Mouse (Mus musculus) layer of hippocampus, adult 18-20 months (tissue): ENCODE results near the gene Otud5. TPM values are rescaled to one million over a fixed set of nuclear protein-coding genes. Genes with fewer than 3 reads are reported as not detected.
"Not testable (repeated sequence)": the region's sequence is repeated elsewhere in the genome, so short reads cannot be mapped to it uniquely, and the experiment has no call there.

Experiments used
- DNase-seq, 2 experiments: peaks; one replicate each; pipeline ENCODE4 v3.0.0; 2022; ENCODE audit warnings: low spot score in 2 of 2
- microRNA-seq, 2 experiments: library from miRNA; unstranded; fragments of <30 nt; microRNA quantifications; one replicate each; pipeline ENCODE4 v1.2.0; 2021
- total RNA-seq, 2 experiments: library from RNA; stranded (reverse); gene quantifications; 2 replicates each; pipeline ENCODE4 v1.2.3; 2021

The Otud5 gene
- total RNA-seq, 2 experiments from 2014 or later = 75.3 to 87.4 TPM

- peak; percentile 20 to 28 for DNase-seq
Observed at GRCm38 (mm10) chrX:7878495-7878894, 37.3 kb downstream of the Otud5 start.

GRCm38 (mm10) chrX:7879819-7880218 lies 38.7 kb downstream of the Otud5 start:
- peak; percentile 38 to 71 for DNase-seq

GRCm38 (mm10) chrX:7883841-7884567 lies 42.8 kb downstream of the Otud5 start, which contains the start of gene Slc35a2:
Gene Slc35a2, plus strand, starts transcription at chrX:7884028.
- DNase-seq = peak; percentile 74 to 79

GRCm38 (mm10) chrX:7898211-7898610 lies 57.0 kb downstream of the Otud5 start:
- DNase-seq = no peak

- peak; percentile 83 to 92 for DNase-seq
Observed at GRCm38 (mm10) chrX:7898880-7899874, 58.0 kb downstream of the Otud5 start, which contains the start of the genes Pqbp1 and Timm17b. Gene Pqbp1, minus strand, starts transcription at chrX:7899269. Gene Timm17b, plus strand, starts transcription at chrX:7899357.

- DNase-seq = no peak
Observed at GRCm38 (mm10) chrX:7904441-7904840, 63.3 kb downstream of the Otud5 start.

GRCm38 (mm10) chrX:7907735-7908134 lies 66.6 kb downstream of the Otud5 start, which contains the start of gene Gm10491:
Gene Gm10491, minus strand, starts transcription at chrX:7907835.
- no peak for DNase-seq

- not testable (repeated sequence) for DNase-seq
Observed at GRCm38 (mm10) chrX:7909242-7909641, 68.1 kb downstream of the Otud5 start, which contains the start of gene Gm10490. Gene Gm10490, plus strand, starts transcription at chrX:7909542.

- no peak for DNase-seq
Observed at GRCm38 (mm10) chrX:7910473-7910872, 69.3 kb downstream of the Otud5 start.

- not testable (repeated sequence) for DNase-seq
Observed at GRCm38 (mm10) chrX:7915669-7916068, 74.5 kb downstream of the Otud5 start.

- DNase-seq = not testable (repeated sequence)
Observed at GRCm38 (mm10) chrX:7917960-7918359, 76.8 kb downstream of the Otud5 start.

- peak; percentile 36 to 67 for DNase-seq
Observed at GRCm38 (mm10) chrX:7919601-7920383, 78.6 kb downstream of the Otud5 start, which contains the start of gene Pcsk1n. Gene Pcsk1n, plus strand, starts transcription at chrX:7919822.

GRCm38 (mm10) chrX:7922032-7922431 lies 80.9 kb downstream of the Otud5 start:
- DNase-seq = no peak

Small RNAs within 50 kb of the gene (microRNA-seq; reads per million reads assigned to microRNA genes)
- 67.3 to 68.8 reads per million in 2 experiments for gene Mir1198

Other genes with a start within 250 kb of the Otud5 start
- 10 to 100 TPM; 23.7 to 24.5 TPM for gene Ccdc22, start 235.8 kb upstream of the Otud5 start, total RNA-seq
- not detected for gene Cacna1f, start 234.3 kb upstream of the Otud5 start, total RNA-seq
- 1,000 to 10,000 TPM; 1,783 to 1,871 TPM for gene Syp, start 202.9 kb upstream of the Otud5 start, total RNA-seq
- 1 to 10 TPM; 1.5 TPM for gene Prickle3, start 184.1 kb upstream of the Otud5 start, total RNA-seq
- gene Plp2, start 170.0 kb upstream of the Otud5 start, total RNA-seq = 1 to 10 TPM; 3.9 to 5.1 TPM
- under 1 TPM in 1 of 2 experiments, not detected in 1; 0.41 TPM for gene Magix, start 160.1 kb upstream of the Otud5 start, total RNA-seq
- gene Gpkow, start 144.2 kb upstream of the Otud5 start, total RNA-seq = 10 to 100 TPM; 36.5 to 37.4 TPM
- 10 to 100 TPM; 61.6 to 67.4 TPM for gene Wdr45, start 127.0 kb upstream of the Otud5 start, total RNA-seq
- under 1 TPM in 1 of 2 experiments, not detected in 1; 0.41 TPM for gene Gm45208, start 119.1 kb upstream of the Otud5 start, total RNA-seq
- gene Praf2, start 112.9 kb upstream of the Otud5 start, total RNA-seq = 100 to 1,000 TPM in 1 of 2 experiments, 10 to 100 TPM in 1; 97.3 to 100 TPM
- gene Ccdc120, start 90.5 kb upstream of the Otud5 start, total RNA-seq = 10 to 100 TPM; 17.6 to 21.5 TPM
- 10 to 100 TPM; 33.7 to 38.7 TPM for gene Tfe3, start 78.8 kb upstream of the Otud5 start, total RNA-seq
- gene Gripap1, start 51.6 kb upstream of the Otud5 start, total RNA-seq = 100 to 1,000 TPM in 1 of 2 experiments, 10 to 100 TPM in 1; 95.3 to 105 TPM
- 1 to 10 TPM; 7.0 to 8.9 TPM for gene Kcnd1, start 19.1 kb upstream of the Otud5 start, total RNA-seq
- 10 to 100 TPM; 49.3 to 58.8 TPM for gene Pim2, start 36.9 kb downstream of the Otud5 start, total RNA-seq
- gene Slc35a2, start 42.7 kb downstream of the Otud5 start, total RNA-seq = 10 to 100 TPM; 38.9 to 45.9 TPM
- 10 to 100 TPM; 93.4 to 96.7 TPM for gene Pqbp1, start 57.9 kb downstream of the Otud5 start, total RNA-seq
- 10 to 100 TPM; 21.9 to 23.8 TPM for gene Timm17b, start 58.0 kb downstream of the Otud5 start, total RNA-seq
- not detected for gene Gm10491, start 66.5 kb downstream of the Otud5 start, total RNA-seq
- gene Gm10490, start 68.2 kb downstream of the Otud5 start, total RNA-seq = not detected
- 100 to 1,000 TPM; 437 to 442 TPM for gene Pcsk1n, start 78.5 kb downstream of the Otud5 start, total RNA-seq
- not detected for gene Eras, start 87.2 kb downstream of the Otud5 start, total RNA-seq
- gene Hdac6, start 106.5 kb downstream of the Otud5 start, total RNA-seq = 10 to 100 TPM; 41.6 to 43.5 TPM
- gene Gata1, start 136.7 kb downstream of the Otud5 start, total RNA-seq = not detected
- gene Glod5, start 177.1 kb downstream of the Otud5 start, total RNA-seq = under 1 TPM in 1 of 2 experiments, not detected in 1; 0.84 TPM
- gene Suv39h1, start 233.4 kb downstream of the Otud5 start, total RNA-seq = 10 to 100 TPM; 20.3 to 24.9 TPM
- gene Was, start 249.1 kb downstream of the Otud5 start, total RNA-seq = 1 to 10 TPM; 1.4 to 1.6 TPM